Mouse (Mus musculus) hematopoietic stem cell, adult 5-6 weeks (primary cell): ENCODE measurements around the gene Rab22a. TPM values are rescaled to one million over a fixed set of nuclear protein-coding genes. Genes with fewer than 3 reads are reported as not detected.

Source experiments
- ATAC-seq, 2 experiments: fragments of 125-278 bp in 1 of 2; replicated peaks in 1 of 2; 2 replicates each; pipeline ENCODE4 v1.8.0; 2016 to 2017; ENCODE audit warnings: inconsistent platforms in 2 of 2, mild to moderate bottlenecking in 2 of 2, moderate number of reproducible peaks in 2 of 2, low read depth in 1 of 2, moderate TSS enrichment in 1 of 2; ENCODE audit not compliant: low FRiP score in 2 of 2, poor library complexity in 2 of 2, severe bottlenecking in 2 of 2, insufficient read depth in 1 of 2, low TSS enrichment in 1 of 2
- total RNA-seq: library from RNA; stranded (forward); fragments of 172-1452, 232-1000 nt; gene quantifications from 2 replicates; pipeline ENCODE4 v1.2.3, GENCODE M21; 2017

Rab22a gene
- total RNA-seq, 1 experiment from 2014 or later: 7.9 TPM

GRCm38 (mm10) chr2:173659926-173660684 lies 545 bp downstream of the Rab22a start:
- no peak for ATAC-seq

GRCm38 (mm10) chr2:173662255-173662950 lies 2.8 kb downstream of the Rab22a start:
- ATAC-seq: no peak

- no peak for ATAC-seq
Measured at GRCm38 (mm10) chr2:173664736-173665135, 5.2 kb downstream of the Rab22a start.

- ATAC-seq: no peak
Measured at GRCm38 (mm10) chr2:173665271-173665670, 5.7 kb downstream of the Rab22a start.

GRCm38 (mm10) chr2:173666876-173667275 lies 7.3 kb downstream of the Rab22a start:
- ATAC-seq: no peak

- ATAC-seq: no peak
Measured at GRCm38 (mm10) chr2:173672328-173672896, 12.9 kb downstream of the Rab22a start.

GRCm38 (mm10) chr2:173673469-173673868 lies 13.9 kb downstream of the Rab22a start:
- ATAC-seq: no peak

- ATAC-seq: no peak
Measured at GRCm38 (mm10) chr2:173678593-173678992, 19.0 kb downstream of the Rab22a start.

- ATAC-seq: peak; percentile 27 to 45; a peak in 2 of 4 replicates
Measured at GRCm38 (mm10) chr2:173679217-173679616, 19.7 kb downstream of the Rab22a start.

- ATAC-seq: no peak
Measured at GRCm38 (mm10) chr2:173680153-173680552, 20.6 kb downstream of the Rab22a start.

- ATAC-seq: no peak
Measured at GRCm38 (mm10) chr2:173682773-173683172, 23.2 kb downstream of the Rab22a start.

GRCm38 (mm10) chr2:173685781-173686361 lies 26.3 kb downstream of the Rab22a start:
- ATAC-seq: peak; percentile 91 to 96

- ATAC-seq: no peak
Measured at GRCm38 (mm10) chr2:173687363-173687762, 27.8 kb downstream of the Rab22a start.

- ATAC-seq: no peak
Measured at GRCm38 (mm10) chr2:173689835-173690234, 30.3 kb downstream of the Rab22a start.

GRCm38 (mm10) chr2:173691748-173692147 lies 32.2 kb downstream of the Rab22a start:
- ATAC-seq: no peak

- ATAC-seq: no peak
Measured at GRCm38 (mm10) chr2:173692693-173693092, 33.1 kb downstream of the Rab22a start.

GRCm38 (mm10) chr2:173698850-173699249 lies 39.3 kb downstream of the Rab22a start:
- ATAC-seq: no peak
